Mouse (Mus musculus): ENCODE measurements around the gene Zmynd12.

Gene Zmynd12

DNA sequence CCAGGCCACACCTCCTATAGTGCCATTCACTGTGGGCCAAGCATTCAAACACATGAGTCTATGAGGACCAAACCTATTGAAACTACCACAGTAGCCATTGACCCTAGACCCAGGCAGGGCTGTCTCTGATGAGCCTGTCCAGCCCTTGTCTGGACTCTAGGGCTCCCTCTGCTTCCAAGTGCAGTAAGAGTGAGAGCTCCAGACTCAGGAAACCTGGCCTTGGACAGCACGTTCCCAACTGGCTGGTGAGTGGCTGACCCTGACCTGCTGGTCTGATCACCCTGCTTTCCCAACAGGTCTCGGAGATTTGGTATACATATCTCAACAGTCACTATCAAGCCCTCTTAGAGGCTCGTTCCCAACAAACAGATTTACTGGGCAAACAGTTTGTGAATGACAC lies 25.2 kb downstream of the Zmynd12 start:
- DNase-seq (ENCODE audit: extremely low spot score) = no peak

GRCm38 (mm10) chr4:119450436-119450835 lies 27.8 kb downstream of the Zmynd12 start:
- no peak for DNase-seq (ENCODE audit: extremely low spot score)

DNA sequence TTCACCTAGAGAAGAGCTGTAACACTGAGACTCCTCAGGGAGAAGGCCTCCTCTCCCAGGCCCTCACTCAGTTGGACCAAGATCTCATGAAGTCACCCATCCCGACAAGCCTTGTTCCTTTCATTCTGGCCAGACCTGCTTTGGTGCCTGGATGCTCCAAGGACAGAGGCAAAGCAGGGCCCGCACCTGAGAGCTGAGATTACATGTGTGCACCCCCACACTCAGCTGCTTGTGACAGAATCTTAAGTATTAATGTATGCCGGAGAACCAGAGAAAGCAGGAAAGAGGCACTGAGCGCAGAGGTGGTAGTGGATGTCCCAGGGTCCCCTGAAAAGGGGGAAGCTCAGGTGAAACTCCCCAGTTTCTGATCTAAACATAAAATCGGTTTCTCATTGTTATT lies 30.5 kb downstream of the Zmynd12 start:
- no peak for DNase-seq (ENCODE audit: extremely low spot score)

- DNase-seq (ENCODE audit: extremely low spot score) = peak; percentile 13
Measured at GRCm38 (mm10) chr4:119453533-119453932, 30.9 kb downstream of the Zmynd12 start.

GRCm38 (mm10) chr4:119460296-119460695 lies 37.7 kb downstream of the Zmynd12 start:
- peak; percentile 9 for DNase-seq (ENCODE audit: extremely low spot score)

DNA sequence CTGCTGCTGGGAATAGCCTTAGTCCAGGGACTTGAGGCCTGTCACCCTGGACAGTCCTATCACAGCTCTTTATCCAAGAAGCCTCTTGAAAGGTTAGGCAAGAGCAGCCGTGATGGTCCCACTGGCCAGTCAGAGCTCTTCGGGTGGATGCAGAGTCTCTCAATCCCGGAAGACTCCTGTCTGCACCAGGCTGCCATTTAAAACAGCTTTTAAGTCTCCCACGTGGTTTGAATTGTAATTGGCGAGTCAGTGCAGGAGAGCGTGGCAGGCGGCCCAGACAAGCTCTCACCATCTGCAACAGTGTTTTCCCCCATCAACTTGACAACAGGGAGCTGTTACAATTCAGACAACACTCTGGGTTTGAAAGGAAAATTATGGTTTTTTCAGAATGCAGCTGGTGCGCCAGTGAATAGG lies 38.1 kb downstream of the Zmynd12 start:
- DNase-seq (ENCODE audit: extremely low spot score) = no peak

DNA sequence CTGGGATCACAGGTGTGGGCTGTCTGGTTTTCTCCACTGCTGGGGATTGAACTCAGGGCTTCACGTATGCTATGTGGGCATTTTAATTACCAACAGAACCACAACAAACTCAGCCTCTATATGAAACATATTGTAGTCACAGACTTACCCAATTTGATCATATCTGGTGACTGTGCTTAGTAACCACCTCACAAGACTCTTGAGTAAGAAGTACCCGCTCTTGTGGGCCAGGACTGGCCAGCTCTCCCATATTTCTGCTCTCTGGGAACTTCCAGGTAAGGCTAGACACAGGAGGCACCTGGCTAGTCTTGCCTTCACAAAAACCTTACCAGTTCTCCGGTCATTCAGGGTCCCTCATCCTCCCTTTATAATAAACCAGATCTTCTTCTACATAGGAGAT lies 39.8 kb downstream of the Zmynd12 start:
- no peak for DNase-seq (ENCODE audit: extremely low spot score)

- peak; percentile 14 for DNase-seq (ENCODE audit: extremely low spot score)
Measured at GRCm38 (mm10) chr4:119462858-119463755, 40.5 kb downstream of the Zmynd12 start.

GRCm38 (mm10) chr4:119463756-119464419 lies 41.3 kb downstream of the Zmynd12 start:
- DNase-seq (ENCODE audit: extremely low spot score) = no peak

DNA sequence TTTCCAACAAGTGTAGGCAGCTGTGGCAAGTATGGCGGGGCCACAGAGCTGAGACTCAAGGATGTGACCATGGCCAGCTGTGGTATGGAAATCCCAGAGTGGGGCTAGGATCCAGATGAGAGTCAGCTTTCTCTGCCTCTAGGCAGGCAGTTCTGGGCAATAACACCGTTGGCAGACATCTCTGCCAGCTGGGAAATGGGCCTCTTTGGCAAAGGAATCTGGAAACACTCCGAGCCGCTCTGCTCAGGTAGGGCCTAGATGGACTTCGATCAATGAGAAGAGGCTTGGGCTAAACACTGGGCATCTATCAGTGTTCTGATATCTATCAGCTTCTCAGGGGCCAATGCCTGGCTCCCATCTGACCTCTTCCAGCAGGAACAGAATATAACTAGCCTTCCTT lies 43.2 kb downstream of the Zmynd12 start:
- DNase-seq (ENCODE audit: extremely low spot score) = no peak

GRCm38 (mm10) chr4:119467720-119468380 lies 45.2 kb downstream of the Zmynd12 start:
- no peak for DNase-seq (ENCODE audit: extremely low spot score)

DNA sequence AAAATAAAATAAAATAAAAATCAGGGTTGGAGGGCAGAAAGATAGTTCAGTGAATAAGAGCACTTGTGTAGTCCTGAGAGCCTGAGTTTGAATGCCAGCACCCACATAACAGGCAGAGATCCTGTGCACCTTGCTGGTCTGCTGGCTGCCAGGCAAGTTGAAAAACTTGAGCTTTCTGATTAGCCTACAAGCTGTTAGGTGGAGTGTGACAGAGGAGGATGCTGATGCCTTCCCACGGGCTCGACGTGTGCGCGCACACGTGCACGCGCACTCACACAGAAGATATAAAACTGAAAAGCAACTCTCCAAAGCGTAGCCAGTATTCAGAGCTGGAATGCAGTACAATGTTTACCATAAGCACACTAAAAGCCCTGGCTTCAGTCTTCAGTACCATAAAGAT lies 49.9 kb downstream of the Zmynd12 start:
- DNase-seq (ENCODE audit: extremely low spot score) = no peak

DNA sequence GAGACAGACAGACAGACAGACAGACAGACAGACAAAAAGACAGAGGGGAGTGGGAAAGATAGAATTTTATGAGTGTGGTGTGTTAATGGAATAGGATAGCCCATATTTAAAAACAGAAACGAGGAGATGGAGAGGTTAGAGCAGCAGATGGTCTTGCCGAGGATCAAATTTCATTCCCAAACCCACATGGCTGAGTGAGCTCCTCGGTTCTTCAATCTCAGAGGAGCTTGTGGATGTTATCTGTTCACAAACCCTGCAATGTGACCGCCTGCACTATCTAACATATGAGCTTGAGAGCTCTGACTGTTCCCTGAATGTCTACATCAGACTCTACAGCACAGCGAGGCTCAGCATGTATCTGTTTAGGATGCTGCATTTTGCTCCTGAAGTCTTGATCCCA lies 50.5 kb downstream of the Zmynd12 start:
- no peak for DNase-seq (ENCODE audit: extremely low spot score)

GRCm38 (mm10) chr4:119483051-119483450 lies 60.4 kb downstream of the Zmynd12 start:
- DNase-seq (ENCODE audit: extremely low spot score) = no peak

DNA sequence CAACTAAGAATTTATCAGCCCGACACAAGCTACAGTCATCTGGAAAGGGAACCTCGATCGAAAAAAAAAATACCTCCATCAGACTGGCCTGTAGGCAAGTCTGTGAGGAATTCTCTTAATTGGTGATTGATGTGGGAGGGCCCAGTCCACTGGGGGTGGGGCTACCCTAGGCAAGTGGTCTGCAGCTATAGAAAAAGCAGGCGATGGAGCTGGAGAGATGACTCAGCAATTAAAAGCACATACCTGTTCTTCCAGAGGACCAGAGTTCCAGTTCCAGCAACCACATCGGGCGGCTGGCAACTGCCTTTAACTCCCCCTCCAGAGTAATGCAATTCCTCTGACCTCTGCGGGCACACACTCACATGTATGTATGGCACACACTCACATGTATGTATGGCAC lies 62.3 kb downstream of the Zmynd12 start:
- no peak for DNase-seq (ENCODE audit: extremely low spot score)

GRCm38 (mm10) chr4:119489666-119490065 lies 67.1 kb downstream of the Zmynd12 start:
- DNase-seq (ENCODE audit: extremely low spot score) = no peak

DNA sequence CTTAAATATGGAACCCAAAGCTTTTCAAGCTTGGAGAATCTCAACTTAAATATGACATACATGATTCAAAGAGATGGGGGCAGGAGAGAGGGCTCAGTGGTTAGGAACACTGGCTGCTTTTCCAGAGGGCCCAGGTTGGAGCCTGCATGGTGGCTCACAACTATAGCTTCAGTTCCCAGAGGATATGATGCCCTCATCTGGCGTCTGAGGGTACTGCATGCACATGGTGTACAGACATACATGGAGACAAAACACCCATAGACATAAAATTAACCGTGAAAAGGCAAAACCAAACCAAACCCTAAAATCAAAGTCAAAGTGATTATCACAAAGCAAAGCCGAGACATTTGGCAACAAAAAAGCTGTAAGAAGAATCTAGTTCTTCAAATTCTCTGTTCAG lies 68.2 kb downstream of the Zmynd12 start:
- no peak for DNase-seq (ENCODE audit: extremely low spot score)

- DNase-seq (ENCODE audit: extremely low spot score) = peak; percentile 77
Measured at GRCm38 (mm10) chr4:119492291-119492932, 69.8 kb downstream of the Zmynd12 start, which contains the start of gene Rimkla. Gene Rimkla (minus strand): TSS chr4:119492628.

- DNase-seq (ENCODE audit: extremely low spot score) = no peak
Measured at GRCm38 (mm10) chr4:119492933-119493327, 70.3 kb downstream of the Zmynd12 start.

GRCm38 (mm10) chr4:119498319-119498848 lies 75.8 kb downstream of the Zmynd12 start:
- no peak for DNase-seq (ENCODE audit: extremely low spot score)

DNA sequence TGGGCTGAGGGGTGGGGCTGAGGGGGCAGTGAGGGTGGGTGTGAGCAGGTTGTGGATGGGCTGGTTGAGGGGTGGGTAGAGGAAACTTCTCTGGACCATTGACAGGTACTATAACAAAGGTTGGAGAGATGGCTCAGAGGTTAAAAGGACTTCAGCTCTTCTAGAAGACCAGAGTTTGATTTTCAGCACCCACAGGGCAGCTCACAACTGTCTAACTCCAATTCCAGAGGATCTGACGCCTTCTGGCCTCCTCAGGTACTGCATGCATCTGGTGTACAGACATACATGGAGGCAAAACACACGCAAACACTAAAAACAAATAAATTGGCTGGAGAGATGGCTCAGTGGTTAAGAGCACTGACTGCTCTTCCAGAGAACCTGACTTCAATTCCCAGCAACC lies 89.0 kb downstream of the Zmynd12 start:
- no peak for DNase-seq (ENCODE audit: extremely low spot score)

DNA sequence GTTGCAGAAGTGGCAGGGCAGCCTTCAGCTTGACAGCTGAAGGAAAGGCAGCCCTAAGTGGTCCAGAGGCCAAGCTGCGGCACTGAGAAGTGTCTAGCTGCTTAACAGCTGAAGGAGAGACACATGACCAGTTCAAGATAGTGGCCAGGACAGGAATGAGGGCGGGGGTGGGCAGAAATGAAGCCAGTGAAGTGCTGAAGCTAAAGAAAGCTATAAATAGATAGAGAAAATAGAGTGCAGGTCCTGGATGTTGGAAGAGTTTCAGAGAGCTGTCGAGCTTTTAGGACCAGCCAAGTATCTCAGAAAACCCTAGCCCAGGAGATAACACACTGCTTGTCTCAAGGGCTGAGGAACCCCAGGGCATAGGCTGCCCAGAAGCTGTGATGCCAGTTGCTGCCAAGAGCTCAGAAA lies 90.1 kb downstream of the Zmynd12 start:
- no peak for DNase-seq (ENCODE audit: extremely low spot score)

All from embryo, embryonic 9.5 days (tissue).